Mouse (Mus musculus) embryonic facial prominence, embryonic 13.5 days (tissue): Measurements from ENCODE around the gene Dtx4. TPM values are rescaled to one million over a fixed set of nuclear protein-coding genes. Genes with fewer than 3 reads are reported as not detected.

Experiments
- ATAC-seq: fragments of 200-750 bp; cut with Nextera tagmentation; 2 replicates; pipeline ENCODE4 v1.8.0; 2017; ENCODE audit warnings: low read depth; ENCODE audit not compliant: insufficient number of reproducible peaks, insufficient read depth, low FRiP score, low TSS enrichment
- H3K27ac ChIP-seq: fragments of 300-500 bp; sonication (generic); 2 replicates; pipeline ENCODE4 v1.5.1; 2015; ENCODE audit warnings: moderate library complexity, mild to moderate bottlenecking, inconsistent platforms
- H3K27me3 ChIP-seq: fragments of 300-500 bp; sonication (generic); 2 replicates; pipeline ENCODE4 v1.6.1; 2015; ENCODE audit warnings: mild to moderate bottlenecking, inconsistent platforms
- H3K36me3 ChIP-seq: fragments of 300-500 bp; sonication (generic); 2 replicates; pipeline ENCODE4 v1.6.1; 2015; ENCODE audit warnings: mild to moderate bottlenecking, inconsistent platforms
- H3K4me1 ChIP-seq: fragments of 300-500 bp; sonication (generic); 2 replicates; pipeline ENCODE4 v1.6.1; 2015; ENCODE audit warnings: inconsistent platforms
- H3K4me2 ChIP-seq: fragments of 300-500 bp; sonication (generic); 2 replicates; pipeline ENCODE4 v1.6.1; 2015; ENCODE audit warnings: moderate library complexity, mild to moderate bottlenecking, inconsistent platforms
- H3K4me3 ChIP-seq: fragments of 300-500 bp; sonication (generic); 2 replicates; pipeline ENCODE4 v1.5.1; 2015; ENCODE audit warnings: mild to moderate bottlenecking, inconsistent platforms
- H3K9ac ChIP-seq: fragments of 300-500 bp; sonication (generic); 2 replicates; pipeline ENCODE4 v1.6.1; 2015; ENCODE audit warnings: mild to moderate bottlenecking, inconsistent platforms
- H3K9me3 ChIP-seq: fragments of 300-500 bp; sonication (generic); 2 replicates; pipeline ENCODE4 v1.6.1; 2016; ENCODE audit warnings: inconsistent platforms
- WGBS: fragments of 180-500 bp; shearing (Covaris S2); methylation state at CpG from one replicate; pipeline ENCODE4 v1.1.7; 2015; ENCODE audit warnings: mixed read lengths; 5-methylcytosine and 5-hydroxymethylcytosine counted together
- polyA plus RNA-seq: library from polyadenylated mRNA; unstranded; fragments of >200 nt; fragmentation: Nextera tagmentation; extraction: Ambion mirVana; gene quantifications from 2 replicates; pipeline ENCODE4 v1.2.1, GENCODE M21; 2015

Gene Dtx4
- polyA plus RNA-seq, 1 experiment from 2014 or later, result 6.0 TPM

GRCm38 (mm10) chr19:12476721-12477270, 24.5 kb downstream of the Dtx4 start:
- WGBS, result 56% methylated on average over 5 of the region's 5 CpGs
- Histone ChIP-seq H3K27me3 (no peaks in the 10 kb centered on the region), H3K9ac (no peak overlapping the region), H3K36me3 (peaks cover 22% of the 10 kb centered on the region; the same call in 1 of the 2 replicates), H3K4me1 (peaks cover 24% of the 10 kb centered on the region), H3K27ac (no peak overlapping the region), H3K9me3 (no peaks in the 10 kb centered on the region), H3K4me3 (no peak overlapping the region), H3K4me2 (no peak overlapping the region)
- no peak for ATAC-seq

GRCm38 (mm10) chr19:12475380-12476250, 25.6 kb downstream of the Dtx4 start:
- Histone ChIP-seq H3K9ac (no peak overlapping the region), H3K4me2 (no peak overlapping the region), H3K4me3 (no peak overlapping the region), H3K4me1 (peaks cover 24% of the 10 kb centered on the region), H3K27me3 (no peaks in the 10 kb centered on the region), H3K36me3 (peaks cover 11% of the 10 kb centered on the region; the same call in 1 of the 2 replicates), H3K9me3 (no peaks in the 10 kb centered on the region), H3K27ac (peak overlapping the region; percentile 33; the same call in 1 of the 2 replicates)
- 67% methylated on average over 15 of the region's 15 CpGs for WGBS
- ATAC-seq, result peak; percentile 85

- WGBS, result 93% methylated on average over 4 of the region's 4 CpGs
- H3K27ac ChIP-seq, result no peak overlapping the region
Measured at GRCm38 (mm10) chr19:12473951-12474350, 27.3 kb downstream of the Dtx4 start.

GRCm38 (mm10) chr19:12473201-12473641, 28.0 kb downstream of the Dtx4 start:
- H3K27ac ChIP-seq, result peak overlapping the region; percentile 12
- no peak overlapping the region for H3K4me3 ChIP-seq
- 20% methylated on average over 4 of the region's 4 CpGs for WGBS
- H3K27me3 ChIP-seq, result no peaks in the 10 kb centered on the region
- no peak overlapping the region for H3K9ac ChIP-seq
- H3K9me3 ChIP-seq, result no peaks in the 10 kb centered on the region
- peaks cover 24% of the 10 kb centered on the region for H3K4me1 ChIP-seq
- H3K4me2 ChIP-seq, result no peak overlapping the region
- 0 out of 2 replicates have a peak, but pooled peaks cover 4% of the 10 kb centered on the region for H3K36me3 ChIP-seq
- no peak for ATAC-seq

More at GRCm38 (mm10) chr19:12473951-12474350, 27.3 kb downstream of the Dtx4 start:
- Histone ChIP-seq H3K4me2 (no peak overlapping the region), H3K36me3 (no peaks in the 10 kb centered on the region), H3K27me3 (no peaks in the 10 kb centered on the region), H3K9ac (no peak overlapping the region), H3K9me3 (no peaks in the 10 kb centered on the region), H3K4me1 (peaks cover 24% of the 10 kb centered on the region), H3K4me3 (no peak overlapping the region)
- no peak for ATAC-seq

- 76% methylated on average over 5 of the region's 5 CpGs for WGBS
- Histone ChIP-seq H3K4me2 (no peak overlapping the region), H3K4me1 (peaks cover 24% of the 10 kb centered on the region), H3K9ac (no peak overlapping the region), H3K4me3 (no peak overlapping the region), H3K9me3 (no peaks in the 10 kb centered on the region), H3K27ac (peak overlapping the region; percentile 12; the same call in 1 of the 2 replicates), H3K36me3 (0 out of 2 replicates have a peak, but pooled peaks cover 4% of the 10 kb centered on the region), H3K27me3 (no peaks in the 10 kb centered on the region)
- no peak for ATAC-seq
Measured at GRCm38 (mm10) chr19:12472381-12472976, 28.8 kb downstream of the Dtx4 start.

- H3K4me1 ChIP-seq, result peaks cover 24% of the 10 kb centered on the region
- no peaks in the 10 kb centered on the region for H3K9me3 ChIP-seq
- H3K36me3 ChIP-seq, result 0 out of 2 replicates have a peak, but pooled peaks cover 4% of the 10 kb centered on the region
- H3K4me3 ChIP-seq, result no peak overlapping the region
- H3K9ac ChIP-seq, result no peak overlapping the region
- 67% methylated on average over 3 of the region's 3 CpGs for WGBS
- no peak overlapping the region for H3K4me2 ChIP-seq
- ATAC-seq, result no peak
- no peak overlapping the region for H3K27ac ChIP-seq
- H3K27me3 ChIP-seq, result no peaks in the 10 kb centered on the region
Measured at GRCm38 (mm10) chr19:12471866-12472265, 29.4 kb downstream of the Dtx4 start.

- H3K36me3 ChIP-seq, result 0 out of 2 replicates have a peak, but pooled peaks cover 4% of the 10 kb centered on the region
- H3K4me3 ChIP-seq, result no peak overlapping the region
- H3K27ac ChIP-seq, result no peak overlapping the region
- H3K9ac ChIP-seq, result no peak overlapping the region
- H3K4me1 ChIP-seq, result peaks cover 6% of the 10 kb centered on the region; the same call in 1 of the 2 replicates
- H3K9me3 ChIP-seq, result no peaks in the 10 kb centered on the region
- H3K27me3 ChIP-seq, result no peaks in the 10 kb centered on the region
- H3K4me2 ChIP-seq, result no peak overlapping the region
- 77% methylated on average over 5 of the region's 5 CpGs for WGBS
- no peak for ATAC-seq
Measured at GRCm38 (mm10) chr19:12467436-12467835, 33.8 kb downstream of the Dtx4 start.

- Histone ChIP-seq H3K9ac (no peak overlapping the region), H3K27ac (no peak overlapping the region), H3K4me3 (no peak overlapping the region), H3K9me3 (no peaks in the 10 kb centered on the region), H3K27me3 (no peaks in the 10 kb centered on the region), H3K4me2 (no peak overlapping the region), H3K36me3 (0 out of 2 replicates have a peak, but pooled peaks cover 4% of the 10 kb centered on the region), H3K4me1 (peaks cover 6% of the 10 kb centered on the region; the same call in 1 of the 2 replicates)
- 33% methylated on average over 7 of the region's 7 CpGs for WGBS
- ATAC-seq, result no peak
Measured at GRCm38 (mm10) chr19:12466204-12466603, 35.0 kb downstream of the Dtx4 start.

GRCm38 (mm10) chr19:12465530-12466144, 35.6 kb downstream of the Dtx4 start:
- H3K4me2 ChIP-seq, result no peak overlapping the region
- 92% methylated on average over 10 of the region's 10 CpGs for WGBS
- H3K9ac ChIP-seq, result no peak overlapping the region
- no peak for ATAC-seq
- no peak overlapping the region for H3K27ac ChIP-seq
- H3K4me3 ChIP-seq, result no peak overlapping the region
- 0 out of 2 replicates have a peak, but pooled peaks cover 4% of the 10 kb centered on the region for H3K36me3 ChIP-seq
- H3K27me3 ChIP-seq, result no peaks in the 10 kb centered on the region
- H3K4me1 ChIP-seq, result peaks cover 6% of the 10 kb centered on the region; the same call in 1 of the 2 replicates
- H3K9me3 ChIP-seq, result no peaks in the 10 kb centered on the region

GRCm38 (mm10) chr19:12464674-12465073, 36.6 kb downstream of the Dtx4 start:
- Histone ChIP-seq H3K9ac (no peak overlapping the region), H3K4me2 (no peak overlapping the region), H3K27me3 (no peaks in the 10 kb centered on the region), H3K9me3 (no peaks in the 10 kb centered on the region), H3K4me1 (peaks cover 6% of the 10 kb centered on the region; the same call in 1 of the 2 replicates), H3K27ac (no peak overlapping the region), H3K36me3 (0 out of 2 replicates have a peak, but pooled peaks cover 4% of the 10 kb centered on the region), H3K4me3 (no peak overlapping the region)
- WGBS, result 78% methylated on average over 4 of the region's 4 CpGs
- ATAC-seq, result no peak

- H3K9me3 ChIP-seq, result no peaks in the 10 kb centered on the region
- WGBS, result 76% methylated on average over 5 of the region's 5 CpGs
- no peak overlapping the region for H3K4me3 ChIP-seq
- no peak overlapping the region for H3K4me2 ChIP-seq
- no peaks in the 10 kb centered on the region for H3K27me3 ChIP-seq
- H3K4me1 ChIP-seq, result peaks cover 6% of the 10 kb centered on the region; the same call in 1 of the 2 replicates
- 0 out of 2 replicates have a peak, but pooled peaks cover 4% of the 10 kb centered on the region for H3K36me3 ChIP-seq
- H3K9ac ChIP-seq, result no peak overlapping the region
- no peak overlapping the region for H3K27ac ChIP-seq
- no peak for ATAC-seq
Measured at GRCm38 (mm10) chr19:12464127-12464526, 37.1 kb downstream of the Dtx4 start.
